Mouse (Mus musculus): ENCODE measurements at regions not wholly inside any gene's neighbourhood (a gene's known extent, or its start where the extent isn't known, plus 50 kb on each side); places are given as distances from the start of the nearest gene placed in this dataset.

DNA sequence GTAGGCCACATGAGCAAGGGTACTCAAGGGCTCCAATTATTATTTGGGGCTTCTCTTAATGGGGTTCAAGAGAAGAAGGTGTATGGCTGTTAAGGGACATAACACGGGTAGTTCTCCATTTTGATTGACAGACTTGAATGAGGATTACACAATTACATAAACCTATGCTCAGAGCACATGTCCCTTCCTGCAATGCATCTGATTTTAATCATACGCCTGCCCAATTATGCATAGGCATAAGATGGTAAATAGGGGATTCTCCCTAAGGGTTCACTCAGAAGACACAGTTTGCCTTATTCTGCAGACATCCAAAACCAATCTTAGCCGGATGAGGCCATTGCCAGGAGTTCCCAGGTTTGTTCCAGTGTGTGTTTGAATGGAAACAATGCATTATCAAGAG is 97.9 kb upstream of the Zmiz1 start:
- Histone ChIP-seq H3K27me3 (no peaks in the 10 kb centered on the region), H3K4me1 (peaks cover 39% of the 10 kb centered on the region), H3K4me2 (no peak overlapping the region), H3K4me3 (no peak overlapping the region), H3K9me3 (no peaks in the 10 kb centered on the region), H3K27ac (0 out of 2 replicates have a peak overlapping the region, but pooled peaks have one; percentile 44), H3K9ac (no peak overlapping the region), H3K36me3 (no peaks in the 10 kb centered on the region)
- no peak for ATAC-seq (ENCODE audit: insufficient number of reproducible peaks, insufficient read depth, low FRiP score, low TSS enrichment, low read depth)
- 39% methylated on average over 3 of the region's 3 CpGs for WGBS

DNA sequence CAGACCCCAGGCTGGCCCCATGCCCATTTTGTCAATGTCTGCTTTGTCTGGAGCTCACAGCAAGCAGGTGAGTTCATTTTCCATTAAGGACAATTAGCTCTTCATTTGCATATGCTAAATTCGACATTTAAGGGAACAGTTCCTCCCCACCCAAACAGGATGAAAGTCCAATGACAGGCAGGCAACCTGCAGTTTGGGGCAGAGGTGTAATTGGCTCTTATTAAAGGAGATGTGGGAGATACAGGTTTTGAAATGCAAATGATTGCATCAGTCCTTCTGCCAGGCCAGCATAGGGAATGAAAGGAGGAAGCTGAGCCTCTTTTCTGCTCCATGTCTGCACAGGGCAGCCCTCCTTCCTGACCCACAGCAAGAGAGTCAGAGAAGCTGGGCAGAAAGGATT is 96.2 kb upstream of the Zmiz1 start:
- Histone ChIP-seq H3K36me3 (no peaks in the 10 kb centered on the region), H3K27ac (no peak overlapping the region), H3K4me2 (no peak overlapping the region), H3K9me3 (no peaks in the 10 kb centered on the region), H3K9ac (0 out of 2 replicates have a peak overlapping the region, but pooled peaks have one; percentile 32), H3K27me3 (no peaks in the 10 kb centered on the region), H3K4me1 (peaks cover 41% of the 10 kb centered on the region), H3K4me3 (no peak overlapping the region)
- no peak for ATAC-seq (ENCODE audit: insufficient number of reproducible peaks, insufficient read depth, low FRiP score, low TSS enrichment, low read depth)
- 18% methylated on average over 1 of the region's 1 CpGs for WGBS

DNA sequence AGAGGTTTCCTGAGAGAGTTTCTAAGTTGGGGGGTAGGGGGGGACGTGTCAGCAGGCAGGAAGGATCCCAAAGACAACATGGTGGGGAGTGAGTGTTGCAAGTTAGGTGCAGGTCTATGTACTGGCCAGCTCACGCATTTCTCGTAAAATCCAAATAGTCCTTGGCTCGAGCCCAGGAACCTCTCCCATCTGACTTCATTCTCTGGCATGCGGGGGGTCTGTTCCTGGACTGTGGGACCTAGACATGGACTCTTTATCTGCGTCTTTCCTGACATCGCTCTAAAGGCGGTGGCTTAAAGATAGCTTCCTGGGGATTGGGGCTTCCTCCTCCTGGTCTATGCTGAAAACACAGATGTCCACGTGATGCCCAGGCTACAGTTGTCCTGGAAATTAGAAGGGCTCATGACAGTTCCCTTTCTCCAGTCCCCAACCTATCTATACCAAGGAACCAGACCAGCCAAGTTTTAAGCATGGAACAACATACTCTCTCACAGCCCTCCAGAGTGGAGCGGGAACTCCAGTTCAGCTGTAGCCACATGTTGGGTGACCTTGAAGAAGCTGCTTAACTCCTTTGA is 93.7 kb upstream of the Zmiz1 start:
- 78% methylated on average over 10 of the region's 10 CpGs for WGBS
- H3K4me2 ChIP-seq: no peak overlapping the region
- peaks cover 28% of the 10 kb centered on the region for H3K4me1 ChIP-seq
- ATAC-seq (ENCODE audit: insufficient number of reproducible peaks, insufficient read depth, low FRiP score, low TSS enrichment, low read depth): no peak
- no peak overlapping the region for H3K9ac ChIP-seq
- H3K36me3 ChIP-seq: no peaks in the 10 kb centered on the region
- no peak overlapping the region for H3K27ac ChIP-seq
- 0 out of 2 replicates have a peak, but pooled peaks cover 3% of the 10 kb centered on the region for H3K9me3 ChIP-seq
- H3K4me3 ChIP-seq: no peak overlapping the region
- H3K27me3 ChIP-seq: no peaks in the 10 kb centered on the region

DNA sequence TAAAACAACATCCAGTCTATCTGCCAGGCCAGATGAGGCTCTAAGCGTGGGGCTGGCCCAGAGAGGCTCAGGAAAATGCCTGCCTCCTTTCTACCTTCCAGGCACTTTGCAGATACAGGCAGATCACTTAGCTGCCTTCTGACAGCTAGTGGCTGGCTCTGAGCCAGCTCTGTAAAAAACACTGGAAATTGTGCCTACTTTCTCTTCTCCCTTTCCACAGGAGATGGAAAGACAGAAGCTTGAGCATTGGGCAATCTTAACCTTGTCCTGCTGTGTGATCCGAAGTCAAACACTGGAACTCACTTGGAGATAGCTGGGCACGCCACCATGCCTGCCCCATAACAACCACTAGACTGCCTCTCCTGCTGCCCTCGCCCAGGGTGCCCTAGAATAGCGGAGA is 93.0 kb upstream of the Zmiz1 start:
- Histone ChIP-seq H3K27ac (no peak overlapping the region), H3K36me3 (no peaks in the 10 kb centered on the region), H3K4me2 (no peak overlapping the region), H3K27me3 (no peaks in the 10 kb centered on the region), H3K9ac (no peak overlapping the region), H3K9me3 (0 out of 2 replicates have a peak, but pooled peaks cover 3% of the 10 kb centered on the region), H3K4me1 (peaks cover 28% of the 10 kb centered on the region), H3K4me3 (no peak overlapping the region)
- no peak for ATAC-seq (ENCODE audit: insufficient number of reproducible peaks, insufficient read depth, low FRiP score, low TSS enrichment, low read depth)
- WGBS: 82% methylated on average over 5 of the region's 5 CpGs

DNA sequence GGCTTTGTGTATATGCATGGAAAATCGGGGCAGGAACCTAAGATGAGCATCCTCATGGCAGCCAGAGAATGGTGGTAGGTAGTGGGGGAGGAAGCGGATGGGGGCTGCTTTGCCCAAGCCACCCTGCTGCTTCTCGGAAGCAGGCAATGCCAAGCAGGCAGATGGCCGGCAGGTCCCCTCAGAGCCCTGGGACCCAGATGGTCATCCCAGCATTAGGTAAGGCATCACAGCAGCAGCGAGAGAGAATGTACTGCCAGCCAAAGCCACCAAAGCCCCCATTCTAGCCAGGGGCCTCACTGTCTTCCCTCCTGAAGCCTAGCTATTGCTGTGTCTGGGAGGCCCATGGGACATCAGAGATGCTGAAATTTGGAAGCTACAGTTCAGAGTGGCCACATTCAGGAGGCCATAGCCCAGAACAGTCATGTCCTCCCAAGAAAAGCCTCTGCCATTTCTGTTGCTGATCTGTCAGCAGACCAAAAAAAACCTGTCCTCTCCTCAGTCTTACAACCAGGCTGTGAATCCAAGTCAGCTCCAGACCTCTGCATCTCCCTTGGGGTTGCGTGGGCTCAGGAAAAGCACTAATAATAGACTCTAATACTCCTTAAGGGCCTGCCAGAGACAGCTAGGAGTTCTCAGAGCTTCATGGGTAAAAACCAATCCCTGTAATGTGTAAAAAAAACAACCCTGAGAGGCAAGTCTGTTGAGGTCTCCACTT is 88.5 kb upstream of the Zmiz1 start:
- ATAC-seq (ENCODE audit: insufficient number of reproducible peaks, insufficient read depth, low FRiP score, low TSS enrichment, low read depth): no peak

DNA sequence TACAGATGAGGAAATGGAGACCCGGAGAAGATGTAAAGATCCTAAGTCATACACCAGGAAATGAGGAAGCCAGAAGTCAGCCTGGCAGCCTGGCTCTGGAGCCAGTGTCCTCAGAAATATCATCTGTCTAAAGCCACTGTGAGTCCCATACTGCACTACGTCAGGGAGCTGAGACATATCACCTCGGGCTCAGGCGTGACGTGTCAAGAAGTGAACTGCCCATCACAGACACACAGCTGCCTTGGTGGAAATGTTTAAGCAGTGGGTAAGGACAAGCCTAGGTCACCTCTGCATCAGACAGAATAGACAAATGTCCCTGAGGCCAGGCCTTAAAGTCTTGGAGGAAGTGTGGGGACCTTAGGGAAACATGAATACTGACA is 88.0 kb upstream of the Zmiz1 start:
- ATAC-seq (ENCODE audit: insufficient number of reproducible peaks, insufficient read depth, low FRiP score, low TSS enrichment, low read depth): no peak
- H3K9me3 ChIP-seq: 0 out of 2 replicates have a peak, but pooled peaks cover 3% of the 10 kb centered on the region
- 0 out of 2 replicates have a peak overlapping the region, but pooled peaks have one; percentile 16 for H3K27ac ChIP-seq
- H3K9ac ChIP-seq: no peak overlapping the region
- H3K36me3 ChIP-seq: no peaks in the 10 kb centered on the region
- no peaks in the 10 kb centered on the region for H3K27me3 ChIP-seq
- H3K4me3 ChIP-seq: no peak overlapping the region
- WGBS: 71% methylated on average over 5 of the region's 5 CpGs
- peaks cover 33% of the 10 kb centered on the region for H3K4me1 ChIP-seq
- no peak overlapping the region for H3K4me2 ChIP-seq

More for the DNA sequence above, 88.5 kb upstream of the Zmiz1 start:
- H3K4me2 ChIP-seq: no peak overlapping the region
- 0 out of 2 replicates have a peak, but pooled peaks cover 3% of the 10 kb centered on the region for H3K9me3 ChIP-seq
- no peak overlapping the region for H3K4me3 ChIP-seq
- no peaks in the 10 kb centered on the region for H3K27me3 ChIP-seq
- H3K9ac ChIP-seq: 0 out of 2 replicates have a peak overlapping the region, but pooled peaks have one; percentile 21
- peak overlapping the region; percentile 16; the same call in 1 of the 2 replicates for H3K27ac ChIP-seq
- H3K36me3 ChIP-seq: no peaks in the 10 kb centered on the region
- 77% methylated on average over 6 of the region's 6 CpGs for WGBS
- peaks cover 35% of the 10 kb centered on the region for H3K4me1 ChIP-seq

DNA sequence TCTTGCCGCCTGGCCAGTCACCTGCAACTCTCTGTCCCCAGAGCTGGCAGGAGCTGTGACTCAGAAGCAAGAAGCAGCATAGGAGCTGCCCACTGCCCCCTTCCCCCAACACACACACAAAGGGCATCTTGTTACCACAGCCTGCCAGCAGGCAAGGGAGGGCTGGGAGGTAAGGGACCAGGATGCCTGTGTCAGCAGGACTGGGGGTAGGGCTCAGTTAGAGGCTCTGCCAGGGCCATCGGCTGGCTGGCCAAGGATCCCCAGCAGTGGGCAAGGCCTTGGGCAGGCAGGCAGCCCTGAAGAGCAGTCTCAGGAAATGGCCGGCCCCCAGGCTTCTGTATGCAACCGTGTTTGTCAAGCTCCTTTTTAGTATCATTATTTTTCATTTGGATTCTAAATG is 87.3 kb upstream of the Zmiz1 start:
- Histone ChIP-seq H3K9ac (0 out of 2 replicates have a peak overlapping the region, but pooled peaks have one; percentile 40), H3K27me3 (no peaks in the 10 kb centered on the region), H3K27ac (peak overlapping the region; percentile 77), H3K4me1 (peaks cover 35% of the 10 kb centered on the region), H3K9me3 (0 out of 2 replicates have a peak, but pooled peaks cover 3% of the 10 kb centered on the region), H3K36me3 (no peaks in the 10 kb centered on the region), H3K4me3 (no peak overlapping the region), H3K4me2 (no peak overlapping the region)
- ATAC-seq (ENCODE audit: insufficient number of reproducible peaks, insufficient read depth, low FRiP score, low TSS enrichment, low read depth): 0 out of 2 replicates have a peak, but pooled peaks have one; percentile 57
- WGBS: 22% methylated on average over 4 of the region's 4 CpGs

DNA sequence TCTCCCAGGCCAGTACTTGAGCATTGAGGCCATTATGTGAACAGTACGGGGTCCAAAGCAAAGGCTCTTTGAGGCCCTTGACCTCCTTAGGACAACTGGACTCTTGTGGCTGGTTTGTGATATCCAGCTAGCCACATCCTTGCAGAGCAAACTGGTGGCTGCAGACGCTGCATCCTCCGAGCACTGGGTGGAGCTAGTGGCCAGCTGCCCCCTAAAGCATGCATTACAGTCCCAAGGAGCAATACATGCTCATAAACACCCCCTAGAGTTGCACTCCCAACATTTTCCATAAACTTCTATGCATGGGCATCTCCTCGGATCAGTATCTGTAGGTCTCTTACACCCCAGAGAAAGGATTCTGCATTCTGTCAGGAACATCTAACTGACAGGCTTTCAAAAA is 86.4 kb upstream of the Zmiz1 start:
- Histone ChIP-seq H3K4me1 (peaks cover 42% of the 10 kb centered on the region), H3K27ac (no peak overlapping the region), H3K9ac (no peak overlapping the region), H3K4me2 (no peak overlapping the region), H3K27me3 (no peaks in the 10 kb centered on the region), H3K36me3 (no peaks in the 10 kb centered on the region), H3K9me3 (0 out of 2 replicates have a peak, but pooled peaks cover 3% of the 10 kb centered on the region), H3K4me3 (no peak overlapping the region)
- no peak for ATAC-seq (ENCODE audit: insufficient number of reproducible peaks, insufficient read depth, low FRiP score, low TSS enrichment, low read depth)
- 60% methylated on average over 4 of the region's 4 CpGs for WGBS

DNA sequence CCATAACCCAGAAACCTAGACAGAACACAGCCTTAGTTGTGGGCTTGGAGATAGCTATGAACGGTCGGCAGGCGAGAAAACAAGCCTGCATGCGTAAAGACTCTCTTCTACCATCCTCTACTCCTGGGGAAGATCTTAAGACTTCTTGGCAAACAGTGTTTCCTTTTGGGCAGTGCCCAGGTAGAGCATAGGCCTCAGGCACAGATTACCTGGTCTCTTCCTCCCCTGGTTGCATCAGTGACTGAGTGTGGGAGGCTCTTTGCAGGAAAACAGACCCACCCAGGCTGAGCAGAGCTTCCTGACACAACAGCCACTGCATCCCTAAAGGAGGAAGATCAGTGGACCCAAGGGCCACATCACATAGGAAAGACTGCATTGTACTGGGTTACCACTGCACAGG is 85.8 kb upstream of the Zmiz1 start:
- no peaks in the 10 kb centered on the region for H3K36me3 ChIP-seq
- no peak overlapping the region for H3K4me2 ChIP-seq
- H3K4me1 ChIP-seq: peaks cover 42% of the 10 kb centered on the region
- 93% methylated on average over 4 of the region's 4 CpGs for WGBS
- no peak for ATAC-seq (ENCODE audit: insufficient number of reproducible peaks, insufficient read depth, low FRiP score, low TSS enrichment, low read depth)
- H3K27me3 ChIP-seq: no peaks in the 10 kb centered on the region
- H3K9me3 ChIP-seq: 0 out of 2 replicates have a peak, but pooled peaks cover 3% of the 10 kb centered on the region
- H3K27ac ChIP-seq: no peak overlapping the region
- no peak overlapping the region for H3K9ac ChIP-seq
- H3K4me3 ChIP-seq: no peak overlapping the region

DNA sequence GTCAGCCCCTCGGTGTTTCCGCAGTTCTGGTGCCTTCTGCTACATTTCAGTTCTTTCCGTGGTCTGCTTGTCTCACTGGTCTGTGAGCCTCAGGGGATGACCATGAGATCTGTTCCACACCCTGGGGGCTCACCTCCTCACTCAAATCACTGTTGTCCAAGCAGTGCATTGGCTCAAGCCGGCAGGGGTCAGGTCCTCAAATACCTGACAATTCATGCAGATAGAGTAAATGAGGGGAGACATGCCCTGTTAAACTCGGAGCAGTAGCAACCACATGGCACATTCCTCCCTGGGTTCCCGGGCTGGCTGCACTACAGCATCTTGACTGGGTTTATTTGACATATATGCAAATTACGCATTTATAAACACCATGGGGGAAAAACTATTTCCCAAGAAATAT is 84.0 kb upstream of the Zmiz1 start:
- peaks cover 55% of the 10 kb centered on the region for H3K4me1 ChIP-seq
- 63% methylated on average over 7 of the region's 7 CpGs for WGBS
- no peak overlapping the region for H3K9ac ChIP-seq

DNA sequence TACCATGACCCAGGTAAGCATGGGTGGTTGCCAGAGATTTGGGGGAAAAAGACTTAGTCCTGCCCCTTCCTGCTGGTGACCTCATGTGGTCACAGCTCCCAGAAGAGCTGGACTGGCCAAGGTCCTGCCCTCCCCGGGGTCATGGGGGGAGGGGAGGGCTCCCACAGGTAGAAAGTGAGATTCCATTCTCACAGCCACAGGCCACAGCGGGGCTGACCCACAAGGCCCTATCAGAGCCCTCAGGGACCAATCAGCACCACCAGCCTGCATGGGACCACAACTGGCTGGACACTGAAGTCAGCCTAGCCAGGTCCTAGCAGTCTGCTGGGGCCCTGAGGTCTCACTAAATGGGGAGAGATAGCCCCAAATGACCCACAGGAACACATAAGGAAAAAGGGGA is 81.9 kb upstream of the Zmiz1 start:
- WGBS: 51% methylated on average over 2 of the region's 2 CpGs
- Histone ChIP-seq H3K9ac (no peak overlapping the region), H3K9me3 (no peaks in the 10 kb centered on the region), H3K27me3 (no peaks in the 10 kb centered on the region), H3K4me1 (peaks cover 37% of the 10 kb centered on the region), H3K36me3 (no peaks in the 10 kb centered on the region), H3K27ac (peak overlapping the region; percentile 100), H3K4me2 (peak overlapping the region; percentile 74), H3K4me3 (no peak overlapping the region)
- no peak for ATAC-seq (ENCODE audit: insufficient number of reproducible peaks, insufficient read depth, low FRiP score, low TSS enrichment, low read depth)

More for the DNA sequence above, 84.0 kb upstream of the Zmiz1 start:
- Histone ChIP-seq H3K4me2 (no peak overlapping the region), H3K36me3 (no peaks in the 10 kb centered on the region), H3K4me3 (no peak overlapping the region), H3K27ac (peak overlapping the region; percentile 44; the same call in 1 of the 2 replicates), H3K9me3 (no peaks in the 10 kb centered on the region), H3K27me3 (no peaks in the 10 kb centered on the region)
- no peak for ATAC-seq (ENCODE audit: insufficient number of reproducible peaks, insufficient read depth, low FRiP score, low TSS enrichment, low read depth)

DNA sequence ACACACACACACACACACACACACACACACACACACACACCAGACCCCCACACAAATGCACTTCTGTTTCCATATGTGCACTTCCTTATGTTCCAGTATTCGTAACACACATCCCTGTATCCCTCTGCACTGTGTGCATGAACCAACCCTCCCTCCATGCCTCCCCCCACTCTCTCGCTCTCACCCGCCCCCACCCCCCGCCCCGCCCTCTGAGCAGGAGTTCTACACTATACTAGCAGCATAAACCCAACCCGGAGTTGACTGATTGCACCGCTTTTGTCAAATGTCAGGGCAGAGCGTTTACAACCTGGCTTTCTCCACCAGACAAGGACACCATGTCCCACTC is 81.5 kb upstream of the Zmiz1 start:
- Histone ChIP-seq H3K27ac (peak overlapping the region; percentile 100), H3K4me3 (peak overlapping the region; percentile 48), H3K36me3 (no peaks in the 10 kb centered on the region), H3K4me2 (peak overlapping the region; percentile 74), H3K27me3 (no peaks in the 10 kb centered on the region), H3K9ac (peak overlapping the region; percentile 90), H3K4me1 (peaks cover 33% of the 10 kb centered on the region), H3K9me3 (no peaks in the 10 kb centered on the region)
- ATAC-seq (ENCODE audit: insufficient number of reproducible peaks, insufficient read depth, low FRiP score, low TSS enrichment, low read depth): peak; percentile 81
- 2% methylated on average over 8 of the region's 8 CpGs for WGBS

Data from embryonic facial prominence, embryonic 13.5 days (tissue).